Mouse (Mus musculus): ENCODE measurements around the gene Vcam1.

Vcam1 gene

GRCm38 (mm10) chr3:116126508-116127190 is 2.8 kb downstream of the Vcam1 start:
- DNase-seq (ENCODE audit: low spot score in 2 of 2), result no peak

GRCm38 (mm10) chr3:116126070-116126469 is 3.4 kb downstream of the Vcam1 start:
- no peak for DNase-seq (ENCODE audit: low spot score in 2 of 2)

GRCm38 (mm10) chr3:116123827-116124226 is 5.7 kb downstream of the Vcam1 start:
- DNase-seq (ENCODE audit: low spot score in 2 of 2), result no peak

GRCm38 (mm10) chr3:116122696-116123095 is 6.8 kb downstream of the Vcam1 start:
- no peak for DNase-seq (ENCODE audit: low spot score in 2 of 2)

- DNase-seq (ENCODE audit: low spot score in 2 of 2), result no peak
These were observed 8.5 kb downstream of the Vcam1 start for GRCm38 (mm10) chr3:116121026-116121425.

GRCm38 (mm10) chr3:116120391-116120790 is 9.1 kb downstream of the Vcam1 start:
- no peak for DNase-seq (ENCODE audit: low spot score in 2 of 2)

- no peak for DNase-seq (ENCODE audit: low spot score in 2 of 2)
These were observed 10.3 kb downstream of the Vcam1 start for GRCm38 (mm10) chr3:116119162-116119561.

- DNase-seq (ENCODE audit: low spot score in 2 of 2), result no peak
These were observed 12.4 kb downstream of the Vcam1 start for GRCm38 (mm10) chr3:116117046-116117445.

- DNase-seq (ENCODE audit: low spot score in 2 of 2), result peak; percentile 76 to 82
These were observed 15.0 kb downstream of the Vcam1 start for GRCm38 (mm10) chr3:116114249-116115188.

- DNase-seq (ENCODE audit: low spot score in 2 of 2), result no peak
These were observed 15.8 kb downstream of the Vcam1 start for GRCm38 (mm10) chr3:116113443-116114241.

- DNase-seq (ENCODE audit: low spot score in 2 of 2), result no peak
These were observed 16.6 kb downstream of the Vcam1 start for GRCm38 (mm10) chr3:116112816-116113405.

- no peak for DNase-seq (ENCODE audit: low spot score in 2 of 2)
These were observed 23.8 kb downstream of the Vcam1 start for GRCm38 (mm10) chr3:116105713-116106112.

- DNase-seq (ENCODE audit: low spot score in 2 of 2), result peak; percentile 75 to 83
These were observed 24.4 kb downstream of the Vcam1 start for GRCm38 (mm10) chr3:116104866-116105647.

GRCm38 (mm10) chr3:116104270-116104669 is 25.2 kb downstream of the Vcam1 start:
- DNase-seq (ENCODE audit: low spot score in 2 of 2), result no peak

GRCm38 (mm10) chr3:116100850-116101249 is 28.6 kb downstream of the Vcam1 start:
- no peak for DNase-seq (ENCODE audit: low spot score in 2 of 2)

GRCm38 (mm10) chr3:116095934-116096333 is 33.6 kb downstream of the Vcam1 start:
- DNase-seq (ENCODE audit: low spot score in 2 of 2), result no peak

GRCm38 (mm10) chr3:116095312-116095711 is 34.2 kb downstream of the Vcam1 start:
- DNase-seq (ENCODE audit: low spot score in 2 of 2), result no peak

GRCm38 (mm10) chr3:116094886-116095285 is 34.6 kb downstream of the Vcam1 start:
- no peak for DNase-seq (ENCODE audit: low spot score in 2 of 2)

- no peak for DNase-seq (ENCODE audit: low spot score in 2 of 2)
These were observed 35.2 kb downstream of the Vcam1 start for GRCm38 (mm10) chr3:116094288-116094687.

- DNase-seq (ENCODE audit: low spot score in 2 of 2), result no peak
These were observed 36.9 kb downstream of the Vcam1 start for GRCm38 (mm10) chr3:116092547-116092946.

- DNase-seq (ENCODE audit: low spot score in 2 of 2), result no peak
These were observed 37.8 kb downstream of the Vcam1 start for GRCm38 (mm10) chr3:116091706-116092105.
